Mouse (Mus musculus) cerebellum, adult 2 months (tissue): ENCODE data around the gene Zfp976.
"Not testable (repeated sequence)": the region's sequence is repeated elsewhere in the genome, so short reads cannot be mapped to it uniquely, and the experiment has no call there.

ENCODE experiments used
- CTCF ChIP-seq: fragments of 200-500 bp; IDR thresholded peaks from 2 replicates; pipeline ENCODE4 v1.5.1; 2011; ENCODE audit warnings: low read depth, mild to moderate bottlenecking, control low read depth, low read length, moderate library complexity, borderline replicate concordance; ENCODE audit not compliant: insufficient read depth
- POLR2A ChIP-seq: fragments of 200-500 bp; IDR thresholded peaks from 2 replicates; pipeline ENCODE4 v1.6.1; 2011; ENCODE audit warnings: low read length, control low read depth, borderline replicate concordance; ENCODE audit not compliant: insufficient read depth

- TF ChIP-seq POLR2A, CTCF: not testable (repeated sequence)
Observed at GRCm38 (mm10) chr7:42655211-42655610, 12.8 kb upstream of the Zfp976 start.
